Mouse (Mus musculus) liver, postnatal 0 days (tissue): ENCODE measurements around the gene Gfra1. TPM values are rescaled to one million over a fixed set of nuclear protein-coding genes. Genes with fewer than 3 reads are reported as not detected.

ENCODE experiments used
- ATAC-seq: fragments of 200-750 bp; cut with Nextera tagmentation; 2 replicates; pipeline ENCODE4 v1.8.0; 2017; ENCODE audit warnings: mild to moderate bottlenecking, moderate library complexity
- DNase-seq: peaks from one replicate; pipeline ENCODE4 v3.0.0-alpha.2; 2016
- H3K27ac ChIP-seq: fragments of 300-500 bp; sonication (generic); 2 replicates; pipeline ENCODE4 v1.5.1; 2014; ENCODE audit warnings: antibody characterized with exemption, moderate library complexity, mild to moderate bottlenecking, low read depth
- H3K27me3 ChIP-seq: fragments of 300-500 bp; sonication (generic); 2 replicates; pipeline ENCODE4 v1.6.1; 2014; ENCODE audit warnings: low read length, control low read depth, mixed read lengths; ENCODE audit not compliant: insufficient read depth
- H3K36me3 ChIP-seq: fragments of 300-500 bp; sonication (generic); replicated peaks from 2 replicates; pipeline ENCODE4 v1.6.1; 2014; ENCODE audit warnings: mild to moderate bottlenecking, control low read depth, low read length, moderate library complexity, mixed read lengths; ENCODE audit not compliant: insufficient read depth
- H3K4me1 ChIP-seq: fragments of 300-500 bp; sonication (generic); 2 replicates; pipeline ENCODE4 v1.6.1; 2014; ENCODE audit warnings: antibody characterized with exemption, mild to moderate bottlenecking, control low read depth; ENCODE audit not compliant: insufficient read depth
- H3K4me2 ChIP-seq: fragments of 300-500 bp; sonication (generic); 2 replicates; pipeline ENCODE4 v1.6.1; 2014; ENCODE audit warnings: low read depth, mild to moderate bottlenecking, low read length, moderate library complexity, mixed read lengths
- H3K4me3 ChIP-seq: fragments of 300-500 bp; sonication (generic); 2 replicates; pipeline ENCODE4 v1.5.1; 2014; ENCODE audit warnings: low read depth, low read length
- H3K9ac ChIP-seq: fragments of 300-500 bp; sonication (generic); replicated peaks from 2 replicates; pipeline ENCODE4 v1.6.1; 2014; ENCODE audit warnings: mild to moderate bottlenecking, moderate library complexity
- H3K9me3 ChIP-seq: fragments of 300-500 bp; sonication (generic); 2 replicates; pipeline ENCODE4 v1.6.1; 2016; ENCODE audit warnings: mild to moderate bottlenecking, control low read depth, low read length, mixed read lengths
- CTCF ChIP-seq: sonication (generic); IDR thresholded peaks from 2 replicates; pipeline ENCODE4 v1.5.1; 2016; ENCODE audit warnings: antibody characterized with exemption, low read depth
- EP300 ChIP-seq: IDR thresholded peaks from 2 replicates; pipeline ENCODE4 v1.6.1; 2016; ENCODE audit warnings: antibody characterized with exemption, low read depth, mild to moderate bottlenecking
- WGBS: fragments of 180-500 bp; shearing (Covaris S2); extraction: QIAGEN DNeasy Blood & Tissue Kit; methylation state at CpG from one replicate; pipeline ENCODE4 v1.1.7; 2014; ENCODE audit not compliant: insufficient replicate concordance; 5-methylcytosine and 5-hydroxymethylcytosine counted together
- polyA plus RNA-seq: library from polyadenylated mRNA; unstranded; fragments of >200 nt; fragmentation: Nextera tagmentation; extraction: Ambion mirVana; gene quantifications from 2 replicates; pipeline ENCODE4 v1.2.1, GENCODE M21; 2015

The Gfra1 gene
- polyA plus RNA-seq, 1 experiment from 2014 or later: 8.8 TPM

DNA sequence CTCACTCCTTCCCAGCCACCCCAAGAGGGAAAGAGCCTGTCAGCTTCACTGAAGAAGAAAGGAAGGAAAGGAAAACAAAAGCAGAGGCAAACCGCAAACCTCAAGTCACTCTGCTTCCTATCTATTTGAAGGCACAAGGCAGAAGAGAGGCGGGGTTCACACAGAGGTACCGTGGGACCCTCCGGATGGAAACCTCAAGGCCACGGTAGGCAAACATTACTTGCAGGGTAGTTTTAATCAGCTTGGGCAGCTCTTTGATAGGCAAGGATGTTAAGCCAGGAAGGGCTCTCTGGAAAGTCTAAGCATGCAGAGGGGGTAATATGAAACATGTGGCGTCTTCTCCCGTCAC, 158.9 kb downstream of the Gfra1 start:
- TF ChIP-seq CTCF (no peak), EP300 (no peak)
- no peaks in the 10 kb centered on the region for H3K9me3 ChIP-seq
- no peak overlapping the region for H3K4me2 ChIP-seq
- DNase-seq (no peak), ATAC-seq (no peak)
- 23% methylated on average over 7 of the region's 7 CpGs for WGBS
- H3K4me3 ChIP-seq: no peak overlapping the region
- H3K36me3 ChIP-seq: no peaks in the 10 kb centered on the region; the same call in 1 of the 2 replicates
- no peaks in the 10 kb centered on the region for H3K4me1 ChIP-seq
- H3K27me3 ChIP-seq: no peaks in the 10 kb centered on the region
- H3K27ac ChIP-seq: no peak overlapping the region
- H3K9ac ChIP-seq: no peak overlapping the region

DNA sequence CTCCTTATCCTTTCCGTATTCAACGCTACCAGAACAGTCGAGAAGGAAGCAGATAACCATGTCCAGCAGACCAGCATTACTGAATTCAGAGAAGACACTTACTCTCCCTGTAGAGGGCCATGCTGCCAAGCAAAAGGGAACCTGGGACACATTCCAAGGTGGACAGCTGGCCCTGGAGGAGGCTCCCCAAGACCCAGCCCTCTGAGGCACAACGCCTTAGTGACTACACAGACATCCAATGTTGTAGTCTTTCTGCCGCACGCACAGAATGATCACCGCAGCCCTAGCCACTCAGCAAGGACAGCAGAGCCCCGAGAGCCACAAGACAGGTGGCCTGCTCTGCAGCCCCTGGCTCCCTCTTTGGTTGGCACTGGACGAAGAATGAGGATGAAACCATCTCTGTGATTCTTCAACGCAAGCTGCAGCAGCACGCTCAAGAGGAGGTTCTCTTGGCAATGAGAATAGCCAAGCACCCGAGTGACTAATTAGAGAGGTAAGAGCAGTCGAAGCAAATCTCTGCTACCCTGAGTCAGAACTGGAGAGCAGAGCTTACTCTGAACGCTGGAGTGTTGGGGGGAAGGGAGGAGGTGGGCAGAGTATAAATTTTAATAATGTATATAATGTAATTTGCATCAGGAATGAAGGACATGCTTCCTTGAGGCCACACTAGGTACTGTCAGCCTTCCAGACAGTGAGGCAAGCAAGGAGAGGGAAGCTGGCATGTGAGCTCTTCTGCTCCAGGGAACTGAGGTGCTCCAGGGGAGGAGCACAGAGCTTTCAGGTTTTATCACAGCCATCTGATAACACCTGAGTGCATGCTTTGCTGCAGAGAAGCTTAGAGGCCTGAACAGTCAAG, 159.5 kb downstream of the Gfra1 start:
- no peaks in the 10 kb centered on the region for H3K9me3 ChIP-seq
- WGBS: 64% methylated on average over 14 of the region's 14 CpGs
- no peak overlapping the region for H3K4me3 ChIP-seq
- TF ChIP-seq CTCF: no peak
- TF ChIP-seq EP300: no peak
- H3K9ac ChIP-seq: no peak overlapping the region
- H3K4me2 ChIP-seq: no peak overlapping the region
- H3K4me1 ChIP-seq: no peaks in the 10 kb centered on the region
- no peaks in the 10 kb centered on the region for H3K27me3 ChIP-seq
- H3K36me3 ChIP-seq: no peaks in the 10 kb centered on the region; the same call in 1 of the 2 replicates
- ATAC-seq (no peak), DNase-seq (no peak)
- no peak overlapping the region for H3K27ac ChIP-seq

DNA sequence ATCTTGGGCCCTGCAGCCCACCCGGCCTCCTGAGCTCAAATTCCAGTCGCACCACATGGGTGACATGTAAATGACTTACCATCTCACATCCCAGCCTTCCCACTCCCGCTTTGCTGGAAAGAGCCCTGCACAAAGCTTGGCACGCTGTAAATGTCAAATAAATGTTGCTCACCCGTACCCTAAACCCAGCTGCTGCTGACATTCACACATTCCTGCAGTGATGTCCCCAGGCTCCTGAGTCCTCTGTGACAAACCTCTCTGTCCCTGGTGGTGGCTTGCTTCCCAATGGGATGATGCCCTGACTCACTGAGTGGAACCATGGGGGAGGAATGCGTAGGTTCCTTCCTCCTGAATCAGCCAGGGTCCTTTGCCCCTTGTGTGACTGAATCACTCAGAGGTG, 167.6 kb downstream of the Gfra1 start:
- Histone ChIP-seq H3K27me3 (no peaks in the 10 kb centered on the region), H3K4me1 (no peaks in the 10 kb centered on the region), H3K4me3 (no peak overlapping the region), H3K4me2 (no peak overlapping the region), H3K27ac (no peak overlapping the region), H3K36me3 (no peaks in the 10 kb centered on the region), H3K9ac (no peak overlapping the region), H3K9me3 (no peaks in the 10 kb centered on the region)
- ATAC-seq: no peak
- TF ChIP-seq EP300 (no peak), CTCF (no peak)
- WGBS: 75% methylated on average over 6 of the region's 6 CpGs
- DNase-seq: no peak

DNA sequence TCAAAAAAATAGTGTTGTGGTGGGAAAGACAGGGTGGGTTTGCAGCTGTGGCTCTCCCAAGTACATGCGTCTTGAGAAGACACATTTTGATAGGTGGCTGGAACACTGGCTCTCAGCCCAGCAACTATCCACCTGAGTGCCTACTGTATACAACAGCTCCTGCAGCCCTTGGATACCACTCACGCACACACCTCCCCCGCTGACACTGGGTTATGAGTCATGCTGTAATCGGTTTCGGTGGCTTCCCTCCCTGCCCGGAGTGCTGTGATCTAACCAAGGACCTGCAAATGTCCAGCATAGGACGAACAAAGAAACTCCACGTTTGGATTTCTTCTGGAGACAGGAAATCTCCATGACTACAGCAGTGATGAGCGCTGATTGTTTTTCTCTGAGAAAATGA, 180.4 kb downstream of the Gfra1 start:
- Histone ChIP-seq H3K36me3 (no peaks in the 10 kb centered on the region), H3K4me1 (no peaks in the 10 kb centered on the region), H3K4me3 (no peak overlapping the region), H3K4me2 (no peak overlapping the region), H3K9me3 (no peaks in the 10 kb centered on the region), H3K9ac (no peak overlapping the region), H3K27me3 (no peaks in the 10 kb centered on the region), H3K27ac (no peak overlapping the region)
- no peak for TF ChIP-seq CTCF
- no peak for TF ChIP-seq EP300
- no peak for ATAC-seq
- DNase-seq: no peak
- WGBS: 66% methylated on average over 9 of the region's 9 CpGs

DNA sequence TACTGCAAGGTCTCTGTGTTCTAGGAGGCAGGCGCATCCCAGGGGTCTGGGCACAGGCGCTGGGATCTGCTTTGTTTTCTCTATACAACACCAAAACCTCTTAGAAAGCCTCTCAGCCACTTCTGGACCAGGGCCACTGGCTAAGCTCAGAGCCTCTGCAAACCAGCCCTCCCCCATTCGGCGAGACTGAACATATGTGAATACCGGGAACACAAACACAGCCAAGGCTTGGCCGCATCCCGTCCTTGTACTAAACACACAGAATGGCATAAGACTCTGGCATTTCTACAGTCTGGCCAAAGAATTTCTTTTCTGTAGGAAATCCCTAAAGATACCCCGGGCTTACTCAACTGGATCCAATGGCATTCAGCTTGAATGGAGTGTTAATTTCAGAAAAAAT, 183.9 kb downstream of the Gfra1 start:
- no peak overlapping the region for H3K27ac ChIP-seq
- no peak for TF ChIP-seq CTCF
- no peak for TF ChIP-seq EP300
- H3K27me3 ChIP-seq: no peaks in the 10 kb centered on the region
- ATAC-seq: no peak
- no peak overlapping the region for H3K4me2 ChIP-seq
- H3K9me3 ChIP-seq: no peaks in the 10 kb centered on the region
- DNase-seq: no peak
- WGBS: 86% methylated on average over 8 of the region's 8 CpGs
- H3K9ac ChIP-seq: no peak overlapping the region
- no peak overlapping the region for H3K4me3 ChIP-seq
- no peaks in the 10 kb centered on the region for H3K36me3 ChIP-seq
- H3K4me1 ChIP-seq: no peaks in the 10 kb centered on the region

DNA sequence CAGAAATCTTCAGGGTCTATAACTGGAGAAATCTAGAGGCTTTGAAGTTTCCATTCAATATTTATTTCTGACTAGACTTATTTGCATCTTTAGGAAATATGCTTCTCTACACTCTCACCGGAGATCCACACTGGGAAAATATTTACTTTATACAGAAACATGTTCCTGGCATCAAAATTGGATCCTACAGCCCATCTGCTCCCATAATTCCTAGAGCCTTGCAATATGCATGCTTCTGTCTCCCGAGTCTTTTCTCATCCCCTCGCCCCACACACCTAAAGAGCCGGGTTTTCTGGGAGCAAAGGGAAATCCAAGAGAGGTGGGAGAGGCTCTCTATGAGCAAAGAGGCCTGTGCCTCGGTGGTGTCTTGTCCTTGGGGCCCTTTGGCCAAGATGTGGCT, 184.9 kb downstream of the Gfra1 start:
- no peak overlapping the region for H3K27ac ChIP-seq
- no peaks in the 10 kb centered on the region for H3K27me3 ChIP-seq
- H3K4me1 ChIP-seq: no peaks in the 10 kb centered on the region
- 75% methylated on average over 5 of the region's 5 CpGs for WGBS
- ATAC-seq (no peak), DNase-seq (no peak)
- H3K9me3 ChIP-seq: no peaks in the 10 kb centered on the region
- no peak overlapping the region for H3K9ac ChIP-seq
- no peaks in the 10 kb centered on the region for H3K36me3 ChIP-seq
- TF ChIP-seq EP300 (no peak), CTCF (no peak)
- no peak overlapping the region for H3K4me2 ChIP-seq
- no peak overlapping the region for H3K4me3 ChIP-seq
